Mouse (Mus musculus): Measurements from ENCODE around the gene Aldh1a2.

- TF ChIP-seq CTCF (IDR thresholded peaks at IDR 0.05; ENCODE audit: low read depth) (no peak), EP300 (IDR thresholded peaks at IDR 0.05; ENCODE audit: low read depth) (no peak)
Observed at GRCm38 (mm10) chr9:71242412-71242781, 26.8 kb downstream of the Aldh1a2 start.

Data from liver, embryonic 14.5 days (tissue).